Mouse (Mus musculus) forebrain, embryonic 15.5 days (tissue): ENCODE data around the gene Rab40c. TPM values are rescaled to one million over a fixed set of nuclear protein-coding genes. Genes with fewer than 3 reads are reported as not detected.

Experiments
- ATAC-seq: fragments of 200-750 bp; cut with Nextera tagmentation; replicated peaks from 2 replicates; pipeline ENCODE4 v1.8.0; 2017; ENCODE audit warnings: mild to moderate bottlenecking, moderate TSS enrichment, moderate library complexity
- H3K27ac ChIP-seq: fragments of 300-500 bp; sonication (generic); replicated peaks from 2 replicates; pipeline ENCODE4 v1.5.1; 2015; ENCODE audit warnings: mild to moderate bottlenecking, inconsistent platforms
- H3K27me3 ChIP-seq: fragments of 300-500 bp; sonication (generic); 2 replicates; pipeline ENCODE4 v1.6.1; 2015; ENCODE audit warnings: inconsistent platforms
- H3K36me3 ChIP-seq: fragments of 300-500 bp; sonication (generic); 2 replicates; pipeline ENCODE4 v1.6.1; 2015; ENCODE audit warnings: mild to moderate bottlenecking, inconsistent platforms
- H3K4me1 ChIP-seq: fragments of 300-500 bp; sonication (generic); 2 replicates; pipeline ENCODE4 v1.6.1; 2015; ENCODE audit warnings: inconsistent platforms
- H3K4me2 ChIP-seq: fragments of 300-500 bp; sonication (generic); replicated peaks from 2 replicates; pipeline ENCODE4 v1.6.1; 2015; ENCODE audit warnings: mild to moderate bottlenecking, inconsistent platforms
- H3K4me3 ChIP-seq: fragments of 300-500 bp; sonication (generic); 2 replicates; pipeline ENCODE4 v1.5.1; 2015; ENCODE audit warnings: mild to moderate bottlenecking, inconsistent platforms
- H3K9ac ChIP-seq: fragments of 300-500 bp; sonication (generic); replicated peaks from 2 replicates; pipeline ENCODE4 v1.6.1; 2015; ENCODE audit warnings: mild to moderate bottlenecking, inconsistent platforms
- H3K9me3 ChIP-seq: fragments of 300-500 bp; sonication (generic); 2 replicates; pipeline ENCODE4 v1.6.1; 2016; ENCODE audit warnings: inconsistent platforms
- WGBS: fragments of 180-500 bp; shearing (Covaris S2); methylation state at CpG from one replicate; pipeline ENCODE4 v1.1.7; 2015; ENCODE audit warnings: mixed read lengths; 5-methylcytosine and 5-hydroxymethylcytosine counted together
- polyA plus RNA-seq: library from polyadenylated mRNA; unstranded; fragments of >200 nt; fragmentation: Nextera tagmentation; extraction: Ambion mirVana; gene quantifications from 2 replicates; pipeline ENCODE4 v1.2.1, GENCODE M21; 2015

Rab40c gene
- polyA plus RNA-seq, 1 experiment from 2014 or later: 52.6 TPM

- Histone ChIP-seq H3K36me3 (no peaks in the 10 kb centered on the region), H3K27me3 (no peaks in the 10 kb centered on the region), H3K4me1 (peaks cover 20% of the 10 kb centered on the region), H3K9ac (no peak within 1 kb of the TSS), H3K4me2 (no peak within 1 kb of the TSS), H3K27ac (no peak within 1 kb of the TSS), H3K4me3 (no peak within 1 kb of the TSS), H3K9me3 (no peaks in the 10 kb centered on the region)
- 44% methylated on average over 6 of the region's 6 CpGs for WGBS
- ATAC-seq: no peak
Measured at GRCm38 (mm10) chr17:25944366-25945163, 25.0 kb upstream of the Rab40c start, which contains the start of the genes Pigq and Nhlrc4. Pigq (minus strand) TSS chr17:25944936. Nhlrc4 (minus strand) TSS chr17:25944961.

GRCm38 (mm10) chr17:25943769-25944168, 24.2 kb upstream of the Rab40c start:
- 81% methylated on average over 9 of the region's 9 CpGs for WGBS
- no peak for ATAC-seq
- Histone ChIP-seq H3K27me3 (no peaks in the 10 kb centered on the region), H3K27ac (no peak overlapping the region), H3K4me2 (no peak overlapping the region), H3K4me1 (peaks cover 20% of the 10 kb centered on the region), H3K36me3 (no peaks in the 10 kb centered on the region), H3K9me3 (no peaks in the 10 kb centered on the region), H3K9ac (no peak overlapping the region), H3K4me3 (no peak overlapping the region)

GRCm38 (mm10) chr17:25943221-25943620, 23.7 kb upstream of the Rab40c start:
- H3K4me3 ChIP-seq: no peak overlapping the region
- no peak for ATAC-seq
- H3K27me3 ChIP-seq: no peaks in the 10 kb centered on the region
- no peaks in the 10 kb centered on the region for H3K36me3 ChIP-seq
- H3K4me1 ChIP-seq: peaks cover 20% of the 10 kb centered on the region
- H3K9me3 ChIP-seq: no peaks in the 10 kb centered on the region
- WGBS: 75% methylated on average over 3 of the region's 3 CpGs
- H3K27ac ChIP-seq: no peak overlapping the region
- no peak overlapping the region for H3K4me2 ChIP-seq
- H3K9ac ChIP-seq: no peak overlapping the region

- 90% methylated on average over 2 of the region's 2 CpGs for WGBS
- H3K4me1 ChIP-seq: peaks cover 20% of the 10 kb centered on the region
- H3K27me3 ChIP-seq: no peaks in the 10 kb centered on the region
- ATAC-seq: no peak
- H3K36me3 ChIP-seq: no peaks in the 10 kb centered on the region
- H3K4me3 ChIP-seq: no peak overlapping the region
- H3K9me3 ChIP-seq: no peaks in the 10 kb centered on the region
- H3K4me2 ChIP-seq: no peak overlapping the region
- H3K9ac ChIP-seq: no peak overlapping the region
- no peak overlapping the region for H3K27ac ChIP-seq
Measured at GRCm38 (mm10) chr17:25942597-25943151, 23.1 kb upstream of the Rab40c start.

- Histone ChIP-seq H3K4me1 (peaks cover 20% of the 10 kb centered on the region), H3K27ac (peak overlapping the region; percentile 87), H3K36me3 (peaks cover 4% of the 10 kb centered on the region), H3K27me3 (no peaks in the 10 kb centered on the region), H3K9me3 (no peaks in the 10 kb centered on the region), H3K4me3 (peak overlapping the region; percentile 81), H3K4me2 (peak overlapping the region; percentile 84), H3K9ac (peak overlapping the region; percentile 95)
- peak; percentile 83 for ATAC-seq
- WGBS: 3% methylated on average over 54 of the region's 54 CpGs
Measured at GRCm38 (mm10) chr17:25941511-25942241, 22.1 kb upstream of the Rab40c start.

- Histone ChIP-seq H3K4me1 (no peaks in the 10 kb centered on the region), H3K4me2 (no peak overlapping the region), H3K4me3 (no peak overlapping the region), H3K27me3 (no peaks in the 10 kb centered on the region), H3K27ac (no peak overlapping the region), H3K9ac (no peak overlapping the region), H3K36me3 (peaks cover 53% of the 10 kb centered on the region), H3K9me3 (no peaks in the 10 kb centered on the region)
- no peak for ATAC-seq
- 90% methylated on average over 1 of the region's 1 CpGs for WGBS
Measured at GRCm38 (mm10) chr17:25934526-25934925, 15.0 kb upstream of the Rab40c start.

- Histone ChIP-seq H3K27ac (no peak overlapping the region), H3K9ac (no peak overlapping the region), H3K27me3 (no peaks in the 10 kb centered on the region), H3K36me3 (peaks cover 11% of the 10 kb centered on the region), H3K9me3 (no peaks in the 10 kb centered on the region), H3K4me3 (no peak overlapping the region), H3K4me2 (no peak overlapping the region), H3K4me1 (peaks cover 5% of the 10 kb centered on the region; the same call in 1 of the 2 replicates)
- WGBS: 83% methylated on average over 2 of the region's 2 CpGs
- ATAC-seq: no peak
Measured at GRCm38 (mm10) chr17:25925348-25925747, 5.8 kb upstream of the Rab40c start.

GRCm38 (mm10) chr17:25922120-25922519, 2.6 kb upstream of the Rab40c start:
- Histone ChIP-seq H3K36me3 (0 out of 2 replicates have a peak, but pooled peaks cover 4% of the 10 kb centered on the region), H3K9ac (no peak overlapping the region), H3K4me3 (no peak overlapping the region), H3K27me3 (no peaks in the 10 kb centered on the region), H3K4me2 (no peak overlapping the region), H3K9me3 (no peaks in the 10 kb centered on the region), H3K4me1 (peaks cover 24% of the 10 kb centered on the region), H3K27ac (no peak overlapping the region)
- WGBS: 74% methylated on average over 5 of the region's 5 CpGs
- no peak for ATAC-seq

- H3K9me3 ChIP-seq: no peaks in the 10 kb centered on the region
- ATAC-seq: peak; percentile 99
- under 1% methylated on average over 40 of the region's 40 CpGs for WGBS
Measured at GRCm38 (mm10) chr17:25919786-25920642, 487 bp upstream of the Rab40c start.

GRCm38 (mm10) chr17:25918037-25918750, 1.3 kb downstream of the Rab40c start:
- H3K4me2 ChIP-seq: peak overlapping the region; percentile 76
- H3K9ac ChIP-seq: peak overlapping the region; percentile 73
- H3K27ac ChIP-seq: no peak overlapping the region
- no peaks in the 10 kb centered on the region for H3K9me3 ChIP-seq
- ATAC-seq: no peak
- H3K4me1 ChIP-seq: peaks cover 28% of the 10 kb centered on the region
- 0 out of 2 replicates have a peak, but pooled peaks cover 6% of the 10 kb centered on the region for H3K36me3 ChIP-seq
- no peaks in the 10 kb centered on the region for H3K27me3 ChIP-seq
- H3K4me3 ChIP-seq: peak overlapping the region; percentile 97
- WGBS: 85% methylated on average over 9 of the region's 9 CpGs

More at GRCm38 (mm10) chr17:25919786-25920642, 487 bp upstream of the Rab40c start:
- Histone ChIP-seq H3K27ac (peak overlapping the region; percentile 96), H3K4me1 (peaks cover 28% of the 10 kb centered on the region), H3K4me2 (peak overlapping the region; percentile 63), H3K27me3 (no peaks in the 10 kb centered on the region), H3K36me3 (0 out of 2 replicates have a peak, but pooled peaks cover 6% of the 10 kb centered on the region), H3K9ac (peak overlapping the region; percentile 61), H3K4me3 (peak overlapping the region; percentile 97)
